Mouse (Mus musculus) embryonic facial prominence, embryonic 12.5 days (tissue): ENCODE results near the gene Rxfp3. TPM values are rescaled to one million over a fixed set of nuclear protein-coding genes. Genes with fewer than 3 reads are reported as not detected.

Experiments used
- ATAC-seq: fragments of 200-750 bp; cut with Nextera tagmentation; 2 replicates; pipeline ENCODE4 v1.8.0; 2017; ENCODE audit not compliant: insufficient number of reproducible peaks, insufficient read depth, low FRiP score, low TSS enrichment
- H3K27ac ChIP-seq: fragments of 300-500 bp; sonication (generic); 2 replicates; pipeline ENCODE4 v1.5.1; 2016; ENCODE audit warnings: mild to moderate bottlenecking
- H3K27me3 ChIP-seq: fragments of 300-500 bp; sonication (generic); 2 replicates; pipeline ENCODE4 v1.6.1; 2016; ENCODE audit warnings: mild to moderate bottlenecking, moderate library complexity
- H3K36me3 ChIP-seq: fragments of 300-500 bp; sonication (generic); 2 replicates; pipeline ENCODE4 v1.6.1; 2016; ENCODE audit warnings: mild to moderate bottlenecking
- H3K4me1 ChIP-seq: fragments of 300-500 bp; sonication (generic); 2 replicates; pipeline ENCODE4 v1.6.1; 2016
- H3K4me2 ChIP-seq: fragments of 300-500 bp; sonication (generic); replicated peaks from 2 replicates; pipeline ENCODE4 v1.6.1; 2016; ENCODE audit warnings: mild to moderate bottlenecking, moderate library complexity
- H3K4me3 ChIP-seq: fragments of 300-500 bp; sonication (generic); 2 replicates; pipeline ENCODE4 v1.5.1; 2016; ENCODE audit warnings: mild to moderate bottlenecking
- H3K9ac ChIP-seq: fragments of 300-500 bp; sonication (generic); 2 replicates; pipeline ENCODE4 v1.6.1; 2016; ENCODE audit warnings: mild to moderate bottlenecking, moderate library complexity
- H3K9me3 ChIP-seq: fragments of 300-500 bp; sonication (generic); 2 replicates; pipeline ENCODE4 v1.6.1; 2016; ENCODE audit warnings: mild to moderate bottlenecking, moderate library complexity
- WGBS: fragments of 180-500 bp; shearing (Covaris S2); methylation state at CpG from one replicate; pipeline ENCODE4 v1.1.7; 2016; 5-methylcytosine and 5-hydroxymethylcytosine counted together
- polyA plus RNA-seq: library from polyadenylated mRNA; unstranded; fragments of >200 nt; fragmentation: Nextera tagmentation; extraction: Ambion mirVana; gene quantifications from 2 replicates; pipeline ENCODE4 v1.2.1, GENCODE M21; 2016

Gene Rxfp3
- polyA plus RNA-seq, 1 experiment from 2014 or later: 2.6 TPM

DNA sequence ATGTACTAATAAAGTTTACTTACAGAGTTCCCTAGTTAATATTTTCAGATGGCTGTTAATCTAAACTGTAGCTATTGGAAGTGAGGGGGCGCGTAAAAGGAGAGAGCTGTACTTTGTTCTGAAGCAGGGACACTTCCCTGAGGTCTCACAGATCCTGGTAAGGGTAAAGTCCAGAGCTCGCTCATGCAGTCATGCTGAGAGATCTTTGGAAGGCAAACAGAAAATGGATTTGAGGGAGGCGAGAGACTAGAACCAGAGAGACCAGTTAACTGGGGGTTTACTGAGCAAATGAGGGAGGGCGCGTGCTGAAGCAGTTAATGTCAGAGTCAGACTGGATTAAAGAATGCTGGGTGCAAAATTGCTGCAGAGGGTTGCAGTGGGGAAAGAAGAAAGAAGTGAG is 52.0 kb downstream of the Rxfp3 start:
- no peak for ATAC-seq
- no peaks in the 10 kb centered on the region for H3K27me3 ChIP-seq

More for the DNA sequence above, 52.0 kb downstream of the Rxfp3 start:
- no peaks in the 10 kb centered on the region for H3K9me3 ChIP-seq
- no peak overlapping the region for H3K4me3 ChIP-seq
- no peaks in the 10 kb centered on the region; the same call in 1 of the 2 replicates for H3K4me1 ChIP-seq
- no peak overlapping the region for H3K27ac ChIP-seq
- peaks cover 15% of the 10 kb centered on the region; the same call in 1 of the 2 replicates for H3K36me3 ChIP-seq
- no peak overlapping the region for H3K9ac ChIP-seq
- 79% methylated on average over 6 of the region's 6 CpGs for WGBS
- no peak overlapping the region for H3K4me2 ChIP-seq

Other genes starting within 250 kb of the Rxfp3 start
- 2.5 and 6.1 TPM in 2 replicates for gene C1qtnf3, start 85.7 kb downstream of the Rxfp3 start, polyA plus RNA-seq
- 18.0 and 21.2 TPM in 2 replicates for gene Amacr, start 56.2 kb downstream of the Rxfp3 start, polyA plus RNA-seq
- 0.74 and 1.3 TPM in 2 replicates for gene Slc45a2, start 37.3 kb downstream of the Rxfp3 start, polyA plus RNA-seq
- 3.4 TPM in 2 replicates for gene Adamts12, start 26.8 kb upstream of the Rxfp3 start, polyA plus RNA-seq